Mouse (Mus musculus): ENCODE data around the gene Gltp.

DNA sequence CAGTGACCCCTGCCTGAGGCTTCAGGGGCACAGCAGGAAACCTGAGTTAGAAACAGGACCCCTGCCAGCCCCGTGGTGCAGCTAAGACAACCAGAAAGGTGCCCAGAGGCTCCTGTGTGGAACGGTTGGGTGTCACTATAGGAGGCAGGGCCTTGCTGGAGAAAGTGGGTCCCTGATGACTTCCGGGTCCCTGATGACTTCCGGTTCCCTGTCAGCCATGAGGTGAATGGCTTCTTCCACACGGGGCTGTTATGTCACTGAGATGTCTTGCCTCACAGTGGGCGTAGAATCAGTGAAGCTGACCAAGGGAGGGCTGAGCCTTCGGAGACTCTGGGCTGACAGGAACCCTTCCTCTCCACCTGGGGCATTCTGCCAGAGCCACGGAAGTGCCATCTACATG is 16.2 kb downstream of the Gltp start:
- TF ChIP-seq POLR2A (IDR thresholded peaks at IDR 0.05; ENCODE audit: insufficient read depth, low read depth, low read length) = no peak
- TF ChIP-seq CTCF (IDR thresholded peaks at IDR 0.05; ENCODE audit: insufficient read depth, low read depth, low read length) = no peak

Data from olfactory bulb, adult 2 months (tissue).